Mouse (Mus musculus) fibroblast of lung, adult 2 months (primary cell): ENCODE measurements around the gene Clic1.

Experiments
- DNase-seq: peaks from one replicate; pipeline ENCODE4 v3.0.0-alpha.2; 2011; ENCODE audit warnings: low read depth

Gene Clic1

GRCm38 (mm10) chr17:35092403-35093198 is 42.8 kb downstream of the Clic1 start:
- no peak for DNase-seq

GRCm38 (mm10) chr17:35094475-35095365 is 45.0 kb downstream of the Clic1 start:
- no peak for DNase-seq

GRCm38 (mm10) chr17:35096597-35096996 is 46.8 kb downstream of the Clic1 start:
- DNase-seq = no peak

- no peak for DNase-seq
These were observed 47.4 kb downstream of the Clic1 start for GRCm38 (mm10) chr17:35097164-35097655.

- DNase-seq = no peak
These were observed 50.5 kb downstream of the Clic1 start for GRCm38 (mm10) chr17:35100196-35100765.

- no peak for DNase-seq
These were observed 51.4 kb downstream of the Clic1 start for GRCm38 (mm10) chr17:35101161-35101560.

- no peak for DNase-seq
These were observed 52.5 kb downstream of the Clic1 start for GRCm38 (mm10) chr17:35102299-35102698.

- no peak for DNase-seq
These were observed 53.5 kb downstream of the Clic1 start for GRCm38 (mm10) chr17:35103221-35103690.

GRCm38 (mm10) chr17:35104079-35104478 is 54.3 kb downstream of the Clic1 start:
- DNase-seq = no peak

- no peak for DNase-seq
These were observed 55.0 kb downstream of the Clic1 start for GRCm38 (mm10) chr17:35104754-35105153.

- no peak for DNase-seq
These were observed 56.1 kb downstream of the Clic1 start for GRCm38 (mm10) chr17:35105740-35106389.

GRCm38 (mm10) chr17:35106522-35106921 is 56.8 kb downstream of the Clic1 start:
- no peak for DNase-seq

GRCm38 (mm10) chr17:35108097-35108496 is 58.3 kb downstream of the Clic1 start, which contains the start of gene Ly6g5c:
Ly6g5c (plus strand) TSS chr17:35108279.
- no peak for DNase-seq
